Mouse (Mus musculus) embryonic fibroblast, embryonic 13.5 days (primary cell): Measurements from ENCODE around the gene Rangap1. TPM values are rescaled to one million over a fixed set of nuclear protein-coding genes. Genes with fewer than 3 reads are reported as not detected.

Source experiments
- H3K27ac ChIP-seq: 2 replicates; pipeline ENCODE4 v1.5.1; 2012; ENCODE audit warnings: low read length, control low read depth, inconsistent platforms; ENCODE audit not compliant: insufficient read depth
- H3K4me1 ChIP-seq: 2 replicates; pipeline ENCODE4 v1.6.1; 2011; ENCODE audit warnings: low read length; ENCODE audit not compliant: control insufficient read depth, insufficient read depth
- H3K4me3 ChIP-seq: 2 replicates; pipeline ENCODE4 v1.5.1; 2011; ENCODE audit warnings: mild to moderate bottlenecking, control low read depth, low read length; ENCODE audit not compliant: insufficient read depth
- CTCF ChIP-seq: IDR thresholded peaks from 2 replicates; pipeline ENCODE4 v1.5.1; 2011; ENCODE audit warnings: mild to moderate bottlenecking, control low read depth, low read length, moderate library complexity, borderline replicate concordance; ENCODE audit not compliant: insufficient read depth
- POLR2A ChIP-seq: IDR thresholded peaks from 2 replicates; pipeline ENCODE4 v1.6.1; 2011; ENCODE audit warnings: low read depth, mild to moderate bottlenecking, control low read depth, low read length, moderate library complexity
- polyA plus RNA-seq: library from polyadenylated mRNA; stranded (reverse); fragments of >200 nt; gene quantifications from 2 replicates; pipeline ENCODE4 v1.2.4, GENCODE M21; 2011; ENCODE audit warnings: low read depth; ENCODE audit not compliant: missing spikeins, insufficient read length

The Rangap1 gene
- polyA plus RNA-seq, 1 experiment: 69.1 TPM

- H3K27ac ChIP-seq: no peak overlapping the region
- no peak overlapping the region for H3K4me3 ChIP-seq
- TF ChIP-seq POLR2A (no peak), CTCF (no peak)
- H3K4me1 ChIP-seq: no peaks in the 10 kb centered on the region
These were observed 46.8 kb downstream of the Rangap1 start for GRCm38 (mm10) chr15:81698532-81698931.

GRCm38 (mm10) chr15:81697847-81698246 is 47.5 kb downstream of the Rangap1 start:
- no peak for TF ChIP-seq CTCF
- H3K4me3 ChIP-seq: no peak overlapping the region
- H3K4me1 ChIP-seq: no peaks in the 10 kb centered on the region
- H3K27ac ChIP-seq: no peak overlapping the region

GRCm38 (mm10) chr15:81697175-81697574 is 48.2 kb downstream of the Rangap1 start, which contains the start of gene Chadl:
Gene Chadl (minus strand): TSS chr15:81697287.
- Histone ChIP-seq H3K27ac (no peak within 1 kb of the TSS), H3K4me3 (no peak within 1 kb of the TSS), H3K4me1 (no peaks in the 10 kb centered on the region)
- TF ChIP-seq POLR2A (no peak), CTCF (no peak)

GRCm38 (mm10) chr15:81694891-81695290 is 50.4 kb downstream of the Rangap1 start:
- Histone ChIP-seq H3K4me3 (peak overlapping the region; percentile 43), H3K27ac (no peak overlapping the region), H3K4me1 (no peaks in the 10 kb centered on the region)
- no peak for TF ChIP-seq POLR2A
- no peak for TF ChIP-seq CTCF

GRCm38 (mm10) chr15:81693967-81694881 is 51.1 kb downstream of the Rangap1 start:
- H3K27ac ChIP-seq: no peak overlapping the region

GRCm38 (mm10) chr15:81693366-81693966 is 51.9 kb downstream of the Rangap1 start:
- Histone ChIP-seq H3K4me1 (no peaks in the 10 kb centered on the region), H3K4me3 (peak overlapping the region; percentile 29), H3K27ac (no peak overlapping the region)
- TF ChIP-seq CTCF: no peak
- no peak for TF ChIP-seq POLR2A

More at GRCm38 (mm10) chr15:81693967-81694881, 51.1 kb downstream of the Rangap1 start:
- TF ChIP-seq POLR2A (peak; percentile 59), CTCF (peak; percentile 62)
- H3K4me3 ChIP-seq: peak overlapping the region; percentile 43
- H3K4me1 ChIP-seq: no peaks in the 10 kb centered on the region

- TF ChIP-seq CTCF: no peak
- no peak for TF ChIP-seq POLR2A
- Histone ChIP-seq H3K27ac (no peak overlapping the region), H3K4me3 (no peak overlapping the region), H3K4me1 (no peaks in the 10 kb centered on the region)
These were observed 65.0 kb downstream of the Rangap1 start for GRCm38 (mm10) chr15:81680301-81680805.

GRCm38 (mm10) chr15:81676637-81677036 is 68.7 kb downstream of the Rangap1 start:
- H3K27ac ChIP-seq: no peak overlapping the region
- no peaks in the 10 kb centered on the region for H3K4me1 ChIP-seq
- no peak overlapping the region for H3K4me3 ChIP-seq
- TF ChIP-seq CTCF (no peak), POLR2A (no peak)

GRCm38 (mm10) chr15:81670231-81670640 is 75.1 kb downstream of the Rangap1 start:
- H3K4me1 ChIP-seq: no peaks in the 10 kb centered on the region
- H3K27ac ChIP-seq: no peak overlapping the region
- H3K4me3 ChIP-seq: no peak overlapping the region
- peak; percentile 51; the same call in 1 of the 2 replicates for TF ChIP-seq CTCF
- TF ChIP-seq POLR2A: no peak

- H3K4me3 ChIP-seq: no peak overlapping the region
- H3K4me1 ChIP-seq: no peaks in the 10 kb centered on the region
- TF ChIP-seq POLR2A: no peak
- no peak for TF ChIP-seq CTCF
- H3K27ac ChIP-seq: no peak overlapping the region
These were observed 78.4 kb downstream of the Rangap1 start for GRCm38 (mm10) chr15:81666957-81667356.
